Mouse (Mus musculus) brain, embryonic 14.5 days (tissue): ENCODE measurements at regions not wholly inside any gene's neighbourhood (a gene's known extent, or its start where the extent isn't known, plus 50 kb on each side); places are given as distances from the start of the nearest gene placed in this dataset.

Source experiments
- DNase-seq: peaks from one replicate; pipeline ENCODE4 v3.0.0-alpha.2; 2011; ENCODE audit warnings: low read depth
- CTCF ChIP-seq: fragments of 200-500 bp; IDR thresholded peaks from 2 replicates; pipeline ENCODE4 v1.5.1; 2012; ENCODE audit warnings: inconsistent platforms, mild to moderate bottlenecking, moderate library complexity, borderline replicate concordance; ENCODE audit not compliant: insufficient read depth, insufficient read length; ENCODE audit errors: extremely low read depth
- POLR2A ChIP-seq: fragments of 200-500 bp; IDR thresholded peaks from 2 replicates; pipeline ENCODE4 v1.6.1; 2012; ENCODE audit warnings: mild to moderate bottlenecking, inconsistent platforms, borderline replicate concordance; ENCODE audit not compliant: poor library complexity, insufficient read depth, insufficient read length, severe bottlenecking; ENCODE audit errors: extremely low read depth

DNA sequence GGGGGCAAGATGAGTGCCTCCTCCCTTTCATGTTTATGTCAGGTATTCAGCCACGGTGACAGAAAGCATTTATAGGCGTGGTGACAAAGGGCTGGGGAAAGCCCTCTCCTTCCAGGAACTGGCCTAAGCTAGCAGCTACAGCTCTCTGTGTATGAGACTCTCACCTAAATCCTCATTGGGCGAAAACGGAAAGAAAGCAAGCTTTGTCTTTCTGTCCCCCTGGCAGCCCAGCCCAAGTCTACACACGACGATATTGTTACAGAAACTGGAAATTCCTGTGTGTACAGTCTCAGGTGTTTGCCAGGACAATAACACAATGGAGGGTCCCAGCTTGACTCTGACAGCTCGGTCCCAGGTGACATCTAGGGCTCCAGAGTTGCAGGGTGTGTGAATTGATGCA is 60.0 kb downstream of the Dact2 start:
- no peak for DNase-seq
- TF ChIP-seq POLR2A, result no peak
- TF ChIP-seq CTCF, result no peak

DNA sequence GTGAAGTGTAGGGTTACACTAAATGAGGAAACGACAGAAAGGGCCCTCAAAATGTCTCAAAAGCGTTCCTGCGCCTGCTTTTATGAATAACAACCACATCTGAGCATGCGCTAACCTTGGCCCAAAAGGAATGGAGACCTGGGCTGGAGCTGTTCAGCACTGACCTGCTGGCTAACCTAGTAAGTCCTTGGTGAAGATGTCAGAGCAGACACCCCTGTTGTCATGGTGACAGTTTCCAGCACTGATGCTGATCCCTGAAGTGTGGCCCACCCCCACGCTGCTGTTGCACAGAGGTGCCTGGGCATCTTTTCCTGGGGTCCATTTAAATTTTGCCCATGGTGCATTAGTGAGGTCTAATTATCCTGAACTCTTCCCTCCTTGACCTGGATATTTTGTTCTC is 62.4 kb downstream of the Dact2 start:
- TF ChIP-seq CTCF, result no peak
- no peak for TF ChIP-seq POLR2A
- peak; percentile 35 for DNase-seq

DNA sequence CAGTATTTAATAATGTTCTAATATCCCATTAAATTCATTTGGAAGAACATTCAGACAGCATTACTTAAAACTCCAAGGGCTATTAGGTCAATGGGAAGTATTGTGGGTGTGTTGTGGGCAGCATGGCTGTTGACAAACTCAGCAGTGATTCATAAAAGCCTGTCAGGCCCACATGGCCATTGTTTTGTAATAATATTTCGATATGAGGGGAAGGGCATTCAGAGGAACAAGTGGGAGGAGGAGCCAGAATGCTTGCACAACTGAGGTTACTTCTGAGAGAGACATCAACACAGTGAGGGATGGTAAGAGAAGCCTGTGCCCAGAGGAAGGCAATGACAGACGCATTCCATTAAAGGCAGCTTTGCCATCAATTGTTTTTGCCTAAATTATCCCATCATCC is 63.8 kb downstream of the Dact2 start:
- no peak for DNase-seq

DNA sequence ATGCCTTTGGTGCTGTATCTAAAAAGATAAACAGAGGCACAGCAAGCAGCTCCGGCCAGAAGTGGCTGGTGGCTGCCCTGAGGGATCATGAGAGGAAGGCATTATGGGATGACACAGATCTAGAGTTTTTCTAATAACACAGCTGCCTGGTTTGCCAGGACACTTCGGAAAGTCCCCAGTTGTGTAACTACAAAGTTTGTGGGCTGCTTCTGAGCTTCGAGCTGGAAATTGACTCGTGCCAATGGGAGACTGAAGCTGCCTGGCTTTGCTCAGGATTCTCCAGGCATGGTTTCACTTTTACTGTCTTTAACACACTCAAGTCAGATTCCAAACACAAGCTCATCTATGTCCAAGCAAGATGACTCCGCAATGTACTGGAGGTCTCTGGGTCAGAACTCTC is 65.2 kb downstream of the Dact2 start:
- no peak for DNase-seq
- TF ChIP-seq POLR2A, result no peak
- TF ChIP-seq CTCF, result no peak

More for the DNA sequence above, 63.8 kb downstream of the Dact2 start:
- TF ChIP-seq POLR2A (no peak), CTCF (no peak)

DNA sequence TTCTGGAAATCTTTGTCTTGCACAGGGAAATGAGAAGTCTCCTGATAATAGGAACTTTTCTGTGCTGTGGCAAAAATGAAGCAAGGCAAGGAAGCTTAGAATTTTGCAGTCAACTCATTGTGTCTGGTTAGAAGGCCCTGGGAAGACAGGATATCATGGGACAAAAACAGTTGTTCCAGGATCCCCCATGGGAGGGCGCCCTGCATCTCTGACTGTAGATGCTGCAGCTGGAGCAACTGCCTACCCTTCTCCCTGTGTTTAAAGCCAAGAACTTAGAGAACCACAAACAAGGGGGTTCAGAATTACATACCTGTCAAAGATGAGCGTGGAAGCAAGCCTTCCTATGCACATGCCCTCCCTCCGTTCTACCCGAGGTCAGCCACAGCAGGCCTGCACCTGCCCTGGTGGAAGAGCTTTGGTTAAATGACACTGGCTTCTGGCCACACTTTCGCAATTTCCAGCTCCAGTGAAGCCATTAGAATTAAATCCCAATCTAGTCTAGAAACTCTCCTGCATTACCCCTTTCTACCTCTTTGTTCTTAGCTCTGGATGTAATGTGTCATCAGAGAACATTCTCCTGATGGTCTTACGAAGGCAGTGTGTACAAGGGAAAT is 67.3 kb downstream of the Dact2 start:
- peak; percentile 17 for DNase-seq
- TF ChIP-seq CTCF (peak; percentile 35; the same call in 1 of the 2 replicates), POLR2A (no peak)

DNA sequence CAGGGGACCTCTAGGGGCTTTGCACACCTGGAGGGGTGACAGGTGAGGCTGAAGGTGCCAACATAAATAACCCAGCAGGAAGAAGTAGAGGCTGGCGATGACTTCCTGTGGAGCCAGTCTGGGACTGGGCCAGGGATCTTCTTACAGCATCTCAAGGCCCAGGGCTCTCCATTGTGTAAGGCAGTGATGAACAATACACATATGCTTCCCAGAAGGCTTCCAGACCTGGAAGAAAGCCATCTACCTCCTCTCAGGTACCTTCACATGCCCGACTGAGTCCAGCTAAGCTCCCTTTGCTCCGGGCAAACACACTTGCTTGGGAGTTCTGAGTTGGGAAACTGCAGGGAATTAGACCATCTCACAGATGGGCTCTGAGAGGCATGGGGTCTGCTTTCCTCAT is 69.5 kb downstream of the Dact2 start:
- no peak for TF ChIP-seq CTCF
- no peak for TF ChIP-seq POLR2A
- DNase-seq, result no peak

DNA sequence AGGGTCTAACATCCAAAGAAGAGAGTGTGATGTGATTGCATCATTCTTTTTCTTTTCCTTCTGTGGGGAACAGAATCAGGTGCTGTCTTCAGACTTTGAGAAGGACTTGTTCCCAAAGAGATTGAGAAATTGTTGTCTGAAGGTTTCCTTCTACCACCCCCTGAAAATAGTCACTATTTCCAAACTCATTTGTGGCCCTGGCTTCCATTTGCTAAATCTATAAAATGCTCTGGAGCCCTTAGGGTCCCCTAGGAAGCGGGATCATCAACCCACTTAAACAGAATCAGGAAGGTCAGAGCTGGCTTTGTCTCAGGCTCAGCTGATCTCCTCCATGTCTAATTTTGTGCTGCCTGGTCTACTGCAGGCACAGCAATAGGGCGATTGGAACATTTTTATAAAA is 70.1 kb downstream of the Dact2 start:
- no peak for DNase-seq
- no peak for TF ChIP-seq CTCF
- TF ChIP-seq POLR2A, result no peak

DNA sequence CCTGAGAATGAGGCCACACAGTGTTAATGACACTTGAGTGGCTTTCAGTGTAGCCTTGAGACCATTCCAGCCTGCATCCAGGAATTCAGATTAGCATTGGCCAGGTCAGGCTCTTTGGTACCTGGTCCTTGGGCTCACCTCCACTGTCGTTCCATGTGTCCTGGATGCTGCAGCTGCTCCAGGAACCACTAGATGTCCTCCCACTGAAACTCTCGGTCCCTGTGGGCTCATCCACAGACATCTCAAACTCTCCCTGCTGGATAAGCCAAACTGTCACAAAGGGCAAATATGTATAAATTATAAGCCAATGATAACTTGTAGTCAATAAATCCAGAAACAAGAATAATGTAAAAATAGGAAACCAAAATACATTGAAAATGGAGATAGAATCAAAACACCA is 67.7 kb upstream of the Gm7358 start:
- peak; percentile 30; the same call in 1 of the 2 replicates for TF ChIP-seq CTCF
- peak; percentile 29 for DNase-seq

DNA sequence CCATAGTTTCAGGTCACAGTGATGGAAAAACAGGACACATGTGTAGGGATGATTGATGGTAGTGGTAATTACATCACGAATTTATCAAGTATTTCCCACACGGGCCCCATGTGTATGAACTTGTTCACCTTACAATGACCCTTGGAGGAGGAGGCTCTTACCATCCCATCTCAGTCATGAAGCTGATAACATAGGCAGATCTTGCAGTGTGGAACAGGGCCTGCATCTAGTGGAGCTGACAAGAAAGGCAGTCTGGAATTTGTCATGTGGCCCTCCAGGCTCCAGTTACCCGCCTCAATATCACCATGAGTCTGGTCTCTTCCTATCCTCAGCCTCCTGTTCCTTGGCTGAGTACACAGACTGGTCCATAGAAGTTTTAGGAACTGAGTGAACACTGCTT is 59.5 kb upstream of the Gm7358 start:
- no peak for DNase-seq
- TF ChIP-seq CTCF (no peak), POLR2A (no peak)

DNA sequence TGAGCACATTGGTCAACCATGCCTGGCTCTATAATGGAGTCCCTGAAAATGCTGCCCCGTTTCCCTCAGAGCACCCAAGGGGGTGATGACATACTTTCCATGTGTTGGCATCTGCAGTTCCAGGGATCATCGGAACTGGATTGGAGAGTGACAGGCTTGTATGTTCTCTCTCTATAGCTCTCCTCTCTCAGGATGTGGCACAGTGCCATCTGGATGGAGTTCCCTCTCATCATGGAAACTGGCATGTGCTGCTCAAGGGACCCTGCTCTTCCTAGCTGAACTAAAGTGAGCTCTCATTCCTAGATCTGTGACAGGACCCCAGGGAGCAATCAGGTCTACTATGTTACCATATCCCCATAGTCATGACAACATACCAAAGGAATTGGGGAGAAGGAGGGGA is 56.9 kb upstream of the Gm7358 start:
- peak; percentile 31 for DNase-seq
- TF ChIP-seq POLR2A (no peak), CTCF (no peak)

DNA sequence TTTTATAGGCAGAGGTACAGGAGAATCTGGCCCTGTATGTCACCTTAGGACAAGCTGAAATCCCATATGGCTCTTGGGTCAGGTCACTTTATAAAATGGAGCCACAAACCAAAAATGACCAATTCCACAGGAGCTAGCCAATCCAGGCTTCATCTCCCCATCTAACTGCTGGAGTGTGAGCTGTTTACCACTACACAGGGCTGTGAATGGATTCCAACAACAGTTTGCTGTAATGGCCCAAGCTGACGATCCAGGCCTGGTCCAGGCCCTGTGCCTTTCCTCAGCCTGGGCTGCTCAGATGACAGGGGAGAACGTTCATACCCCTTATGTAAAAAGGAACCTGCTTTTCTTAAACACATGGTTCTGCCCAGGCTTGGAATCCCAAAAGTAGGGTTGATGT is 55.5 kb upstream of the Gm7358 start:
- DNase-seq, result no peak
- TF ChIP-seq CTCF (no peak), POLR2A (no peak)

DNA sequence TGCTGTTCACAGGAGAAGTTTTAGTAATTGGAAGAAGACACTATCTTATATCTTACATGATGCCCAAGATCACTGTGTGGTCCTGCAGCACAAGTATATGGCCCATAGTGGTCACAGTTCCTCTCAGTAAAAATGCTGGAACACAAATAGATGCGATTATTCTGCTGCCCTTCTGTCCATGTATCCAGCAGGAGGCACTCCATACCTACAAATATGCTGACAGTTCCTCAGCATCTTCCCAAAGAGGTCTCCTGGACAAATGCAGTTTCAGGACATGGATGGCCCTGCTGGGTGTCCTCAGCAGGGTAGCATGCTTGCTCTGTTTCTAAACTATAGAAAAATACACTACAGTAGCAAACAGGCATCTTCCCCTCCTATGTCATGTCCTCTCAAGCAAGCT is 52.4 kb upstream of the Gm7358 start:
- peak; percentile 60 for DNase-seq
- TF ChIP-seq CTCF, result peak; percentile 54; the same call in 1 of the 2 replicates
